Mouse (Mus musculus): ENCODE data around the gene 2310011J03Rik.

- TF ChIP-seq CTCF (IDR thresholded peaks at IDR 0.05), result no peak
- no peak for TF ChIP-seq POLR2A (IDR thresholded peaks at IDR 0.05; ENCODE audit: insufficient read depth, low read depth, low read length)
These were observed 37.6 kb downstream of the 2310011J03Rik start for GRCm38 (mm10) chr10:80282481-80283441.
